Mouse (Mus musculus) MEL (cell line): ENCODE results near the gene Myo1a. TPM values are rescaled to one million over a fixed set of nuclear protein-coding genes. Genes with fewer than 3 reads are reported as not detected.

ENCODE experiments used
- DNase-seq: peaks from one replicate; pipeline ENCODE4 v3.0.0; 2011; ENCODE audit warnings: low read depth, low spot score
- H3K27ac ChIP-seq: 2 replicates; pipeline ENCODE4 v1.5.1; 2012; ENCODE audit warnings: low read depth, mild to moderate bottlenecking, control low read depth, low read length, moderate library complexity; ENCODE audit not compliant: control insufficient read depth
- H3K27me3 ChIP-seq, 2 experiments: fragments of 150-350 bp in 1 of 2; sonication (generic) in 1 of 2; 2 replicates each; pipeline ENCODE4 v1.6.1; 2012; ENCODE audit warnings: low read length in 2 of 2, mild to moderate bottlenecking in 2 of 2, improper control_type of control experiment in 1 of 2, moderate library complexity in 1 of 2; ENCODE audit not compliant: insufficient read depth in 2 of 2, control insufficient read depth in 1 of 2
- H3K36me3 ChIP-seq, 2 experiments: 2 replicates each; pipeline ENCODE4 v1.6.1; 2012 to 2014; ENCODE audit warnings: low read length in 2 of 2, improper control_type of control experiment in 1 of 2, inconsistent platforms in 1 of 2, mild to moderate bottlenecking in 1 of 2; ENCODE audit not compliant: insufficient read depth in 2 of 2, control insufficient read depth in 1 of 2
- H3K4me1 ChIP-seq, 2 experiments: fragments of 150-350 bp in 1 of 2; sonication (generic) in 1 of 2; 2 replicates each; pipeline ENCODE4 v1.6.1; 2012; ENCODE audit warnings: low read length in 2 of 2, improper control_type of control experiment in 1 of 2, mild to moderate bottlenecking in 1 of 2; ENCODE audit not compliant: insufficient read depth in 2 of 2, control insufficient read depth in 1 of 2
- H3K4me3 ChIP-seq, 2 experiments: fragments of 150-350 bp in 1 of 2; sonication (generic) in 1 of 2; 2 replicates each; pipeline ENCODE4 v1.5.1; 2012; ENCODE audit warnings: low read depth in 2 of 2, low read length in 2 of 2, mild to moderate bottlenecking in 2 of 2, moderate library complexity in 2 of 2, control low read depth in 1 of 2, improper control_type of control experiment in 1 of 2; ENCODE audit not compliant: control insufficient read depth in 1 of 2, insufficient read depth in 1 of 2
- H3K79me2 ChIP-seq: 2 replicates; pipeline ENCODE4 v1.6.1; 2012; ENCODE audit warnings: mild to moderate bottlenecking, low read length, moderate library complexity; ENCODE audit not compliant: control insufficient read depth, poor library complexity, insufficient read depth
- H3K9ac ChIP-seq: 2 replicates; pipeline ENCODE4 v1.6.1; 2012; ENCODE audit warnings: low read depth, mild to moderate bottlenecking, control low read depth, low read length, moderate library complexity; ENCODE audit not compliant: control insufficient read depth, poor library complexity, severe bottlenecking
- H3K9me3 ChIP-seq: fragments of 150-350 bp; sonication (generic); replicated peaks from 2 replicates; pipeline ENCODE4 v1.6.1; 2012; ENCODE audit warnings: mild to moderate bottlenecking, low read length, improper control_type of control experiment, moderate library complexity; ENCODE audit not compliant: insufficient read depth
- BHLHE40 ChIP-seq: IDR thresholded peaks from 2 replicates; pipeline ENCODE4 v1.6.1; 2012; ENCODE audit warnings: low read depth, mild to moderate bottlenecking, inconsistent platforms, low read length, improper control_type of control experiment, borderline replicate concordance
- CHD1 ChIP-seq: IDR thresholded peaks from 2 replicates; pipeline ENCODE4 v1.6.1; 2012; ENCODE audit warnings: low read depth, mild to moderate bottlenecking, inconsistent platforms, low read length, improper control_type of control experiment
- CHD2 ChIP-seq: IDR thresholded peaks from 2 replicates; pipeline ENCODE4 v1.6.1; 2011; ENCODE audit warnings: low read length, improper control_type of control experiment
- CTCF ChIP-seq, 3 experiments: IDR thresholded peaks in 2 of 3; conservative IDR thresholded peaks in 1 of 3; 2 replicates each; pipeline ENCODE4 v1.5.1; 2011 to 2012; ENCODE audit warnings: low read length in 3 of 3, low read depth in 2 of 3, mild to moderate bottlenecking in 2 of 3, improper control_type of control experiment in 1 of 3, inconsistent platforms in 1 of 3, mixed read lengths in 1 of 3, moderate library complexity in 1 of 3; ENCODE audit not compliant: control insufficient read depth in 1 of 3, insufficient read depth in 1 of 3, poor library complexity in 1 of 3, severe bottlenecking in 1 of 3
- ELF1 ChIP-seq: IDR thresholded peaks from 2 replicates; pipeline ENCODE4 v1.6.1; 2014; ENCODE audit warnings: low read depth, mild to moderate bottlenecking, inconsistent platforms, low read length, improper control_type of control experiment, moderate library complexity
- EP300 ChIP-seq, 2 experiments: IDR thresholded peaks; 2 replicates each; pipeline ENCODE4 v1.6.1; 2011; ENCODE audit warnings: improper control_type of control experiment in 2 of 2, low read length in 2 of 2, low read depth in 1 of 2, mild to moderate bottlenecking in 1 of 2
- ETS1 ChIP-seq: IDR thresholded peaks from 2 replicates; pipeline ENCODE4 v1.6.1; 2012; ENCODE audit warnings: low read depth, mild to moderate bottlenecking, inconsistent platforms, low read length, improper control_type of control experiment, moderate library complexity
- GABPA ChIP-seq: IDR thresholded peaks from 2 replicates; pipeline ENCODE4 v1.6.1; 2012; ENCODE audit warnings: low read depth, mild to moderate bottlenecking, inconsistent platforms, low read length, improper control_type of control experiment, moderate library complexity
- JUND ChIP-seq: IDR thresholded peaks from 2 replicates; pipeline ENCODE4 v1.6.1; 2011; ENCODE audit warnings: low read depth, mild to moderate bottlenecking, improper control_type of control experiment, low read length
- MAFK ChIP-seq: IDR thresholded peaks from 2 replicates; pipeline ENCODE4 v1.6.1; 2011; ENCODE audit warnings: low read depth, mild to moderate bottlenecking, low read length, improper control_type of control experiment, borderline replicate concordance
- MAX ChIP-seq: IDR thresholded peaks from 2 replicates; pipeline ENCODE4 v1.6.1; 2011; ENCODE audit warnings: low read length, improper control_type of control experiment
- MEF2A ChIP-seq: IDR thresholded peaks from 2 replicates; pipeline ENCODE4 v1.6.1; 2014; ENCODE audit warnings: low read depth, mild to moderate bottlenecking, inconsistent platforms, low read length, improper control_type of control experiment; ENCODE audit not compliant: poor library complexity, insufficient replicate concordance, severe bottlenecking; ENCODE audit errors: extremely low read depth
- MXI1 ChIP-seq: IDR thresholded peaks from 2 replicates; pipeline ENCODE4 v1.6.1; 2011; ENCODE audit warnings: mild to moderate bottlenecking, low read depth, low read length, improper control_type of control experiment
- MYB ChIP-seq: IDR thresholded peaks from 2 replicates; pipeline ENCODE4 v1.6.1; 2011; ENCODE audit warnings: mild to moderate bottlenecking, low read depth, low read length, improper control_type of control experiment
- NELFE ChIP-seq: IDR thresholded peaks from 2 replicates; pipeline ENCODE4 v1.6.1; 2011; ENCODE audit warnings: low read depth, low read length, improper control_type of control experiment
- NRF1 ChIP-seq: IDR thresholded peaks from 2 replicates; pipeline ENCODE4 v1.6.1; 2014; ENCODE audit warnings: low read depth, mild to moderate bottlenecking, inconsistent platforms, low read length, improper control_type of control experiment, moderate library complexity; ENCODE audit not compliant: poor library complexity, insufficient read depth, severe bottlenecking
- POLR2A ChIP-seq, 2 experiments: IDR thresholded peaks; 2 replicates each; pipeline ENCODE4 v1.6.1; 2011 to 2012; ENCODE audit warnings: low read length in 2 of 2, mild to moderate bottlenecking in 2 of 2, control low read depth in 1 of 2, improper control_type of control experiment in 1 of 2, low read depth in 1 of 2, moderate library complexity in 1 of 2; ENCODE audit not compliant: control insufficient read depth in 1 of 2, insufficient read depth in 1 of 2, poor library complexity in 1 of 2
- POLR2AphosphoS2 ChIP-seq: IDR thresholded peaks from 2 replicates; pipeline ENCODE4 v1.6.1; 2011; ENCODE audit warnings: low read length, improper control_type of control experiment
- POLR2AphosphoS5 ChIP-seq: IDR thresholded peaks from 2 replicates; pipeline ENCODE4 v1.6.1; 2012; ENCODE audit warnings: low read depth, borderline replicate concordance, mild to moderate bottlenecking, inconsistent platforms, low read length, moderate library complexity, mixed read lengths
- RCOR1 ChIP-seq: IDR thresholded peaks from 2 replicates; pipeline ENCODE4 v1.6.1; 2012; ENCODE audit warnings: low read depth, mild to moderate bottlenecking, inconsistent platforms, low read length, improper control_type of control experiment
- SIN3A ChIP-seq: IDR thresholded peaks from 2 replicates; pipeline ENCODE4 v1.6.1; 2012; ENCODE audit warnings: low read length, improper control_type of control experiment, inconsistent platforms
- SMC3 ChIP-seq: IDR thresholded peaks from 2 replicates; pipeline ENCODE4 v1.6.1; 2011; ENCODE audit warnings: low read depth, low read length, improper control_type of control experiment
- TAL1 ChIP-seq: IDR thresholded peaks from 2 replicates; pipeline ENCODE4 v1.6.1; 2012; ENCODE audit warnings: mild to moderate bottlenecking, inconsistent platforms, low read length, moderate library complexity, mixed read lengths
- TBP ChIP-seq: IDR thresholded peaks from 2 replicates; pipeline ENCODE4 v1.8.0; 2011; ENCODE audit warnings: low read depth, low read length, improper control_type of control experiment
- TCF12 ChIP-seq: IDR thresholded peaks from 2 replicates; pipeline ENCODE4 v1.6.1; 2014; ENCODE audit warnings: low read depth, mild to moderate bottlenecking, inconsistent platforms, low read length, improper control_type of control experiment, moderate library complexity
- UBTF ChIP-seq: IDR thresholded peaks from 2 replicates; pipeline ENCODE4 v1.6.1; 2012; ENCODE audit warnings: low read depth, mild to moderate bottlenecking, inconsistent platforms, low read length, improper control_type of control experiment, moderate library complexity, borderline replicate concordance; ENCODE audit not compliant: insufficient read depth
- USF2 ChIP-seq, 2 experiments: IDR thresholded peaks; 2 replicates each; pipeline ENCODE4 v1.6.1; 2011 to 2012; ENCODE audit warnings: improper control_type of control experiment in 2 of 2, low read length in 2 of 2, borderline replicate concordance in 1 of 2, inconsistent platforms in 1 of 2, low read depth in 1 of 2, mild to moderate bottlenecking in 1 of 2; ENCODE audit not compliant: insufficient read depth in 1 of 2
- ZC3H11A ChIP-seq: IDR thresholded peaks from 2 replicates; pipeline ENCODE4 v1.6.1; 2012; ENCODE audit warnings: low read depth, mild to moderate bottlenecking, inconsistent platforms, low read length, improper control_type of control experiment
- ZMIZ1 ChIP-seq: IDR thresholded peaks from 2 replicates; pipeline ENCODE4 v1.6.1; 2012; ENCODE audit warnings: low read depth, mild to moderate bottlenecking, inconsistent platforms, low read length, improper control_type of control experiment, moderate library complexity
- polyA plus RNA-seq, 2 experiments: library from polyadenylated mRNA; stranded (reverse) in 1 of 2; unstranded in 1 of 2; fragments of >175 nt in 1 of 2; fragments of >200 nt in 1 of 2; gene quantifications; 2 replicates each; pipeline versions ENCODE4 v1.2.1 to v1.2.4; 2012; ENCODE audit warnings: low replicate concordance in 2 of 2, low read depth in 1 of 2; ENCODE audit not compliant: insufficient read length in 2 of 2, insufficient read depth in 1 of 2, missing spikeins in 1 of 2
- total RNA-seq: library from RNA; depleted of rRNA; stranded (reverse); fragments of 300-350 nt; gene quantifications from 2 replicates; pipeline ENCODE4 v1.2.3, GENCODE M21; 2012

Myo1a gene
- total and polyA plus RNA-seq, 3 experiments: 0.08 to 0.33 TPM; not detected in 1

DNA sequence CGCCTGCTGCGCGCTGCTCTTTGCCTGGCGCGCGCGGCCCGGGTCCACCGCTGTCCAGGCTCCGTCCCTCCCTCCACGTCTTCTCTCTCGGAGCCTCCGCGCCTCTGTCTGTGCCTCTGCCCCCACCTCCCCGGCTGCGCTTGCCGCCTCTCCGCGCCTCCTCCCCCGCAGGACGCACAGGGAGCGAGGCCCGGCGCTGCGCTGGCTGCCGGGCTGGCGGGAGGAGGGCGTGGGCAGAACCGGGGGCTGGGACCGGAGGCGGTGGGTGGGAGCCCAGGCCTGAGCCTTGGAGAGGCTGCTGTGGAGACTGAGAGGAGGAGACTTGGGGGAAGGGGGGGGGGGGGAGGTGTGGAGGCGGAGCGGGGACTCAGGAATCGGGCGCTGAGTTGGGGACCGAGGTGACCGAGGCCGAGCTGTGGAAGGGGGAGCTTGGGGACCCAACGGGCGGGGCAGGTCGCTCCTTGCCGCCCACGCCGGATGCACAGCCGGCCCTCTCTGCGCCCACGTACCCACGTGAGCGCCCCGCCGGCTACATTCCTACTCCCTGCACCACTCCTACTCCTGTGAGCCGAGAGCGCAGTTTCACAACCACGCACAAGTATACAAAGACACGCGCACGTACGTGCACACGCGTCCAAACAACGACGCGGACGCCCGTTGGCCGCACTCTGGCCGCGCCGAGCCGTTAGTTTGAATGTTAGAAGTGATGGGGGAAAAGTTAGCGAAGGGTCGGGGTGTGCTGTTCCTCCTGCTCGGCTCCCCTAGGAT lies 38.3 kb upstream of the Myo1a start, which contains the start of gene Nemp1 (continued):
- TF ChIP-seq POLR2AphosphoS2 (peak; percentile 59; the same call in 1 of the 2 replicates), MEF2A (no peak), ETS1 (peak; percentile 3; the same call in 1 of the 2 replicates), TCF12 (peak; percentile 5; the same call in 1 of the 2 replicates), MAX (no peak; the same call in 1 of the 2 replicates), MAFK (no peak), POLR2AphosphoS5 (no peak), ELF1 (no peak), SMC3 (no peak), BHLHE40 (no peak; the same call in 1 of the 2 replicates), MXI1 (peak; percentile 23; the same call in 1 of the 2 replicates), ZC3H11A (no peak), POLR2A (IDR thresholded peaks at IDR 0.05; ENCODE audit: control insufficient read depth in 1 of 2, insufficient read depth in 1 of 2, low read depth in 1 of 2, low read length in 2 of 2, poor library complexity in 1 of 2) (peak; percentile 33 to 62; a peak in 2 of 4 replicates), JUND (no peak), NRF1 (0 out of 2 replicates have a peak, but pooled peaks have one; percentile 19), SIN3A (peak; percentile 56), RCOR1 (no peak), TAL1 (no peak), CHD2 (no peak), EP300 (IDR thresholded peaks at IDR 0.05; ENCODE audit: low read depth in 1 of 2, low read length in 2 of 2) (peak in 1 of 2 experiments; percentile 55; a peak in 2 of 4 replicates), USF2 (IDR thresholded peaks at IDR 0.05; ENCODE audit: borderline replicate concordance in 1 of 2, insufficient read depth in 1 of 2, low read depth in 1 of 2, low read length in 2 of 2) (no peak)

DNA sequence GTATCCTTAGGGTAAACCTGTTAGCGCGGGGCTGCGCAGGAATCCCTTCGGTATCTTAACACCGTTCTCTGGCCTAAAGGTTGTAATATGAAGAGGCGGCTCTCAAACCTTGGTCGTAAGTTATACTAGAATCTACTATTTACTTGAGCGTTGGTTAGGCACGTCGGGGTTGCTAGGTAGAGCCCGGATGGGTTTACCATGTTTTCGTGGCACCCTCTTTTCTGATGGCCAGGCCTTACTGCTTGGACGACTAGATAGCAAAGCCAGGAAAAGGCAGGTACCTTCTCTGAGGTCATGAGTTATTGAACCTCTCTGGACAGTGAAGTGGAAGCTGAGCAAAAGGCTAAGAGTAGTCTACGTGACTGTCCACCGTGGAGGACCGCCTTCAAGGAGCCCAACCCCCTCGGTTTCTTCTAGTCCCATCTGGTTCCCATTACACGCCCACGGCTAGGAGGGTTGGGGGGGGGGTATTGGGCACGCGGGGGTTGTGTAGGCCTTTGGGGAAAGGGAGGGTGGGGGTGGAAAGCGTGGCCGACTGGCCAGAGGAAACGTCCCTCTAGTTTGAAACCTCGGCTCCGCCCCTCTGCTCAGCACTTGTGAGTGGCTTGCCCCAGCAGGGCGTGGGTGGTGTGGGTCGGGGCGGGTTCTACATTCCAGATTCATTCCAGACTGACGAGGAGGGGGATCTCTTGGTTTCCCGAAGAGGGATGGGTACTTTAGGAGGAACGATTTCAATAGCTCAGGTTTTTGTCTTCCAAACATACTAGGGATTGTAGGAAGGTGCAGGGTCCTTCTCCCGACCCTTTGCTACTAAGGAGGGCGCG lies 37.5 kb upstream of the Myo1a start:
- Histone ChIP-seq H3K9ac (peak overlapping the region; percentile 91), H3K4me3 (peak overlapping the region; percentile 72 to 94), H3K36me3 (peaks cover 0 to 36% of the 10 kb centered on the region in 2 experiments; a peak in 2 of 4 replicates), H3K27ac (peak overlapping the region; percentile 98), H3K9me3 (no peaks in the 10 kb centered on the region), H3K79me2 (peaks cover 22% of the 10 kb centered on the region), H3K27me3 (no peaks in the 10 kb centered on the region), H3K4me1 (peaks cover 6 to 47% of the 10 kb centered on the region in 2 experiments)
- DNase-seq: peak; percentile 90
- TF ChIP-seq MAFK: no peak
- TF ChIP-seq CHD2: no peak
- no peak for TF ChIP-seq NRF1
- TF ChIP-seq JUND: no peak
- no peak for TF ChIP-seq ZC3H11A
- TF ChIP-seq NELFE: peak; percentile 48
- no peak for TF ChIP-seq SMC3
- peak; percentile 20; the same call in 1 of the 2 replicates for TF ChIP-seq TCF12
- TF ChIP-seq UBTF: no peak
- TF ChIP-seq MYB: no peak
- TF ChIP-seq EP300 (IDR thresholded peaks at IDR 0.05; ENCODE audit: low read depth in 1 of 2, low read length in 2 of 2): peak; percentile 34 to 50; a peak in 2 of 4 replicates
- 0 out of 2 replicates have a peak, but pooled peaks have one; percentile 65 for TF ChIP-seq CHD1
- no peak; the same call in 1 of the 2 replicates for TF ChIP-seq POLR2AphosphoS2
- peak; percentile 56; the same call in 1 of the 2 replicates for TF ChIP-seq TBP
- TF ChIP-seq MEF2A: no peak
- no peak for TF ChIP-seq ZMIZ1
- peak; percentile 37 to 39; a peak in 1 of 4 replicates for TF ChIP-seq POLR2A (IDR thresholded peaks at IDR 0.05; ENCODE audit: control insufficient read depth in 1 of 2, insufficient read depth in 1 of 2, low read depth in 1 of 2, low read length in 2 of 2, poor library complexity in 1 of 2)
- peak; percentile 64 for TF ChIP-seq SIN3A
- TF ChIP-seq GABPA: no peak
- TF ChIP-seq CTCF (IDR thresholded peaks at IDR 0.05 in 2 of 3, conservative IDR thresholded peaks at IDR 0.05 in 1 of 3; ENCODE audit: control insufficient read depth in 1 of 3, insufficient read depth in 1 of 3, low read depth in 2 of 3, low read length in 3 of 3, poor library complexity in 1 of 3, severe bottlenecking in 1 of 3): no peak
